Mouse (Mus musculus) ES-Bruce4 (cell line): ENCODE data around the gene Pld5.

ENCODE experiments used
- CTCF ChIP-seq: IDR thresholded peaks from one replicate; pipeline ENCODE4 v1.8.1; 2011; ENCODE audit warnings: low read depth, low read length
- EP300 ChIP-seq: IDR thresholded peaks from 2 replicates; pipeline ENCODE4 v1.6.1; 2011; ENCODE audit warnings: low read depth, low read length; ENCODE audit not compliant: insufficient read depth
- POLR2A ChIP-seq: IDR thresholded peaks from one replicate; pipeline ENCODE4 v1.8.1; 2011; ENCODE audit warnings: low read length; ENCODE audit not compliant: insufficient read depth

- TF ChIP-seq CTCF (no peak), POLR2A (no peak), EP300 (0 out of 2 replicates have a peak, but pooled peaks have one; percentile 10)
Measured at GRCm38 (mm10) chr1:176029063-176029462, 246.0 kb downstream of the Pld5 start.
